Mouse (Mus musculus) kidney, adult 2 months (tissue): Measurements from ENCODE around the gene Thpo. TPM values are rescaled to one million over a fixed set of nuclear protein-coding genes. Genes with fewer than 3 reads are reported as not detected.
A peak's percentile ranks its signal among the peaks of the same experiment; 100 is the strongest.

Source experiments
- DNase-seq: peaks from one replicate; pipeline ENCODE4 v3.0.0; 2021
- H3K27ac ChIP-seq: fragments of 200-500 bp; 2 replicates; pipeline ENCODE4 v1.5.1; 2012; ENCODE audit warnings: low read depth, low read length, control low read depth, inconsistent platforms; ENCODE audit not compliant: insufficient read depth
- H3K27me3 ChIP-seq: fragments of 200-500 bp; replicated peaks from 2 replicates; pipeline ENCODE4 v1.6.1; 2012; ENCODE audit warnings: mild to moderate bottlenecking, moderate library complexity, low read length, inconsistent platforms; ENCODE audit not compliant: control insufficient read depth, insufficient read depth
- H3K36me3 ChIP-seq: fragments of 200-500 bp; 2 replicates; pipeline ENCODE4 v1.6.1; 2012; ENCODE audit warnings: mild to moderate bottlenecking, moderate library complexity, low read length, inconsistent platforms; ENCODE audit not compliant: control insufficient read depth, insufficient read depth
- H3K4me1 ChIP-seq: fragments of 200-500 bp; 2 replicates; pipeline ENCODE4 v1.6.1; 2011; ENCODE audit warnings: low read length; ENCODE audit not compliant: control insufficient read depth, insufficient read depth
- H3K4me3 ChIP-seq: fragments of 200-500 bp; 2 replicates; pipeline ENCODE4 v1.5.1; 2011; ENCODE audit warnings: mild to moderate bottlenecking, low read depth, low read length, control low read depth; ENCODE audit not compliant: insufficient read depth
- CTCF ChIP-seq: fragments of 200-500 bp; conservative IDR thresholded peaks from 2 replicates; pipeline ENCODE4 v1.5.1; 2011; ENCODE audit warnings: low read depth, mild to moderate bottlenecking, control low read depth, low read length, moderate library complexity, mixed read lengths; ENCODE audit not compliant: insufficient read depth, insufficient read length
- POLR2A ChIP-seq: fragments of 200-500 bp; IDR thresholded peaks from one replicate; pipeline ENCODE4 v1.6.1; 2011; ENCODE audit warnings: low read depth, low read length, control low read depth
- WGBS: fragments of 180-500 bp; shearing (Covaris S2); methylation state at CpG from one replicate; pipeline ENCODE4 v1.1.7; 2018; 5-methylcytosine and 5-hydroxymethylcytosine counted together
- polyA plus RNA-seq: library from polyadenylated mRNA; depleted of rRNA; stranded (reverse); fragments of >200 nt; gene quantifications from 2 replicates; pipeline ENCODE4 v1.2.3, GENCODE M21; 2012; rRNA removed

Gene Thpo
- polyA plus RNA-seq, 1 experiment: 17.1 TPM

DNA sequence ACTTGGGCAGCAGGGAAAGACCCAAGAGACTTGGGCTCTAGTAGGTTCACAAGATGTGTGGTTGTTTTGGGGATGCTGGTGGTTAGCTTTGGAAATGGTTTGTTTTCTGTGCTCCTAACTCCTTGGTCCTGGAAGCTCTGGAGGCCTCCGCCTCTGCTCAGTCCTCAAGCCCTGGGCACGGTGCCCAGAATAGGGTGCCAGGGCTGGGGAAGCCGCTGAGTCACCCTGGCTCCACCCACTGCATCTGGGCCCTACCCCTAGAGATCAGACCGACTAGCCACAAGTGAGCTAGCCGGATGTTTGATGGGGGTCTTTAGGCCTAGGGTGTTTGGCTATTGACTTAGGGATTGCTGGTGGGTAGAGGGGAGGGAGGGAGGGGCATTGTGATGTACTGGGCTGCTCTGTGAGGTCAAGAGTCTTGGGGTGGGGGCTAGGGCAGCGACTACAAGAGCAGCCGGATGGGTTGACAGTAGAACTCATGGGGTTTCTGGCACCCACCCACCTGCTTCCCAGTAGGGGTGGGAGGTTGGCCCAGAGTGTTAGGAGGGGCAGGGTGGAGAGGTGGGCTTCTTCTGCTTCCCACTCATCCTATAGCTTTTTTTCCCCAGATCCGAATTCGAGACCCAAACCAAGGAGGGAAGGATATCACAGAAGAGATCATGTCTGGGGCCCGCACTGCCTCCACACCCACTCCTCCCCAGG, 56.2 kb downstream of the Thpo start:
- peaks cover 5% of the 10 kb centered on the region; the same call in 1 of the 2 replicates for H3K4me1 ChIP-seq
- DNase-seq: peak; percentile 92
- 44% methylated on average over 10 of the region's 10 CpGs for WGBS
- TF ChIP-seq CTCF: no peak
- TF ChIP-seq POLR2A: no peak
- H3K27ac ChIP-seq: no peak overlapping the region
- H3K36me3 ChIP-seq: peaks cover 22% of the 10 kb centered on the region
- no peak overlapping the region for H3K4me3 ChIP-seq
- no peaks in the 10 kb centered on the region for H3K27me3 ChIP-seq

- TF ChIP-seq POLR2A: no peak
- no peak for TF ChIP-seq CTCF
- 78% methylated on average over 5 of the region's 5 CpGs for WGBS
- Histone ChIP-seq H3K27ac (no peak overlapping the region), H3K4me1 (peaks cover 5% of the 10 kb centered on the region; the same call in 1 of the 2 replicates), H3K4me3 (no peak overlapping the region), H3K36me3 (peaks cover 21% of the 10 kb centered on the region), H3K27me3 (no peaks in the 10 kb centered on the region)
- no peak for DNase-seq
These were observed 56.9 kb downstream of the Thpo start for GRCm38 (mm10) chr16:20677380-20677779.

- no peak overlapping the region for H3K27ac ChIP-seq
- WGBS: 79% methylated on average over 4 of the region's 4 CpGs
- no peak overlapping the region for H3K4me3 ChIP-seq
- no peak for DNase-seq
- TF ChIP-seq CTCF (no peak), POLR2A (no peak)
- peaks cover 18% of the 10 kb centered on the region for H3K36me3 ChIP-seq
- no peaks in the 10 kb centered on the region for H3K27me3 ChIP-seq
- peaks cover 5% of the 10 kb centered on the region; the same call in 1 of the 2 replicates for H3K4me1 ChIP-seq
These were observed 57.6 kb downstream of the Thpo start for GRCm38 (mm10) chr16:20676702-20677101.

- Histone ChIP-seq H3K36me3 (peaks cover 8% of the 10 kb centered on the region), H3K4me3 (no peak overlapping the region), H3K27ac (no peak overlapping the region), H3K27me3 (no peaks in the 10 kb centered on the region), H3K4me1 (peaks cover 5% of the 10 kb centered on the region; the same call in 1 of the 2 replicates)
- WGBS: 81% methylated on average over 6 of the region's 6 CpGs
- TF ChIP-seq CTCF (no peak), POLR2A (no peak)
- DNase-seq: no peak
These were observed 59.1 kb downstream of the Thpo start for GRCm38 (mm10) chr16:20675213-20675612.

Other genes with a start within 250 kb of the Thpo start
- gene Eif2b5, start 235.7 kb downstream of the Thpo start, polyA plus RNA-seq: 30.4 and 33.9 TPM in 2 replicates
- 33.5 and 37.4 TPM in 2 replicates for gene Dvl3, start 217.5 kb downstream of the Thpo start, polyA plus RNA-seq
- 639 and 682 TPM in 2 replicates for gene Ap2m1, start 199.0 kb downstream of the Thpo start, polyA plus RNA-seq
- 39.0 and 45.1 TPM in 2 replicates for gene Abcf3, start 185.9 kb downstream of the Thpo start, polyA plus RNA-seq
- gene Vwa5b2, start 145.0 kb downstream of the Thpo start, polyA plus RNA-seq: 0.14 and 0.33 TPM in 2 replicates
- 16.4 and 18.1 TPM in 2 replicates for gene Eef1akmt4, start 122.9 kb downstream of the Thpo start, polyA plus RNA-seq
- gene Gm49333, start 122.9 kb downstream of the Thpo start, polyA plus RNA-seq: 0.30 TPM in 1 of 2 replicates, not detected in the other
- gene Alg3, start 122.8 kb downstream of the Thpo start, polyA plus RNA-seq: 21.8 and 23.2 TPM in 2 replicates
- gene Camk2n2, start 113.2 kb downstream of the Thpo start, polyA plus RNA-seq: 5.4 and 5.8 TPM in 2 replicates
- gene Ece2, start 104.7 kb downstream of the Thpo start, polyA plus RNA-seq: 0.37 TPM in 1 of 2 replicates, not detected in the other
- 90.4 and 96.9 TPM in 2 replicates for gene Psmd2, start 82.9 kb downstream of the Thpo start, polyA plus RNA-seq
- gene Eif4g1, start 66.2 kb downstream of the Thpo start, polyA plus RNA-seq: 262 and 316 TPM in 2 replicates
- gene Fam131a, start 41.3 kb downstream of the Thpo start, polyA plus RNA-seq: 3.6 and 4.7 TPM in 2 replicates
- gene Polr2h, start 16.8 kb downstream of the Thpo start, polyA plus RNA-seq: 14.0 and 22.4 TPM in 2 replicates
- 21.4 and 33.1 TPM in 2 replicates for gene Clcn2, start 16.8 kb downstream of the Thpo start, polyA plus RNA-seq
- gene Chrd, start 1.4 kb downstream of the Thpo start, polyA plus RNA-seq: 7.2 and 10.7 TPM in 2 replicates